Mouse (Mus musculus): Measurements from ENCODE around the gene Gm42957. TPM values are rescaled to one million over a fixed set of nuclear protein-coding genes. Genes with fewer than 3 reads are reported as not detected.

Gm42957 gene
- polyA plus RNA-seq, 1 experiment = 0.01 TPM

DNA sequence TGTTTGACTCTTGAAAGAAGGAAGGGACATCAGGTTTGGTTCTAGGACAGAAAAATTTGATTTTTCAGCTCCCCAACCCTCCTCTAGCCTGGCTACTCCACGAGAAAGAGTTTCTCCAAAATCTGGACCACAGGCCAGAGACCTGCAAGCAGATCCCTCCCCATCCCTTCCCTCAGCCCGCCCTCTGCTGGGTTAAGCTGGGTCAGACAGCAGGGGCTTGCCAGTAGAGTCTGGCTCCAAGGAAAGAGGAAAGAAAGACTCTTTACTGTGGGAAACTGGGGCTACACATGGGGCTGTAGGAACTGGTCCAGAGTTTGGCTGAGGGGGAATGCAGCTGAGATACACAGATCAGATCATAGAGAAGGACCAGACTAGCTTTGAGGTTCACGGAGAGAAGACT, 57.2 kb downstream of the Gm42957 start:
- TF ChIP-seq TAL1 (IDR thresholded peaks at IDR 0.05; ENCODE audit: low read length) (no peak), GATA1 (IDR thresholded peaks at IDR 0.05; ENCODE audit: low read length) (no peak)
- H3K4me1 ChIP-seq (ENCODE audit: control insufficient read depth) = peaks cover 17% of the 10 kb centered on the region
- peaks cover 29% of the 10 kb centered on the region for H3K27me3 ChIP-seq (ENCODE audit: control insufficient read depth)
- H3K36me3 ChIP-seq (ENCODE audit: control insufficient read depth) = no peaks in the 10 kb centered on the region
- no peak overlapping the region for H3K4me3 ChIP-seq (replicated peaks)
- H3K9me3 ChIP-seq (ENCODE audit: control insufficient read depth, low read length) = no peaks in the 10 kb centered on the region

DNA sequence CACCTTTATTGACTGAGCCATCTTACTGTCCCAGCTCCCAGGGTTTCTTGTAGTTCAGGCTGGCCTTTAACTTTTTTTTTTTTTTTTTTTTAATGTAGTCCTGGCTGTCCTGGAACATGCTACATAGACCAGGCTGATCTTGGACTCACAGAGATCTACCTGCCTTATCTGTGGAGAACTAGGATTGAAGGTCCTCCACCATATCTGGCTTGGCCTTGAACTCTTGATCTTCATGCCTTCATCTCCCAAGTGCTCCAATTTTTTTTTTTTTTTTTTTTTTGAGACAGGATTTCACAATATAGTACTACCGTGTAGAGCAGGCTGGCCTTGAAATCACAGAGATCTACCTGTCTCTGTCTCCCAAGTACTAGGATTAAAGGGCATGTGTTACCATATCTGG, 58.3 kb downstream of the Gm42957 start:
- Histone ChIP-seq H3K4me3 (replicated peaks) (no peak overlapping the region), H3K27me3 (ENCODE audit: control insufficient read depth) (peaks cover 24% of the 10 kb centered on the region), H3K36me3 (ENCODE audit: control insufficient read depth) (no peaks in the 10 kb centered on the region), H3K9me3 (ENCODE audit: control insufficient read depth, low read length) (no peaks in the 10 kb centered on the region), H3K4me1 (ENCODE audit: control insufficient read depth) (peaks cover 22% of the 10 kb centered on the region)
- TF ChIP-seq TAL1 (IDR thresholded peaks at IDR 0.05; ENCODE audit: low read length) (no peak), GATA1 (IDR thresholded peaks at IDR 0.05; ENCODE audit: low read length) (no peak)

DNA sequence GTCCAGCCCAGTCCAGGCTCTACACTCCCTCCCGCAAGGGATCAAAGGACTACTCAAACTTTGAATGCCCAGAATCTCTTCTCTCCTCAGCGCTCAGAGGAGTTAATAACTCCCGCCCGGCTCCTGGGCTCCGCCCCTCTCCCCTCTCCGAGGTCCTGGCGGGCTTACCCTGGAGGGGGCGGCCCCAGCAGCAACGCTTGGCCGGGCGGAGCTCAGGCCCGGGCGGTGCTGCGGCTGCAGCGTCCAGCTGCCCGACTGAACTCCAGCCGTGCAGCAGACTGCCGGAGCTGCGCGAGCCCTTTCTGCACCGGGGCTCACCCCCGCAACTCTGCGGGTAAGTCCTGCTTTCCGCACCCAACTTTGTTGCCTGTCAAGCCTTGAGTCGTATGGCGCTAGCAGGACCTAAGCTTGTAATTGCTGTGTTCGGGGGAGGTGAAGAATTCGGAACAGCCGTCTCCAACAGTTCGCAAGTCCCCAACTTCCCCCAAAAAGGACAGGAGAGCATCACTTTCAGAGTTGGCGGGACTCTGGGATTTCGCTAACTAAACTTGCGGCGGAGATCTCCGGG, 61.0 kb downstream of the Gm42957 start, which contains the start of gene Pias3:
TSS of gene Pias3 (plus strand) at position 187 of the 568 bp plus-strand sequence.
- peaks cover 12% of the 10 kb centered on the region for H3K27me3 ChIP-seq (ENCODE audit: control insufficient read depth)
- H3K9me3 ChIP-seq (ENCODE audit: control insufficient read depth, low read length) = no peaks in the 10 kb centered on the region
- H3K36me3 ChIP-seq (ENCODE audit: control insufficient read depth) = peaks cover 4% of the 10 kb centered on the region; the same call in 1 of the 2 replicates
- H3K4me1 ChIP-seq (ENCODE audit: control insufficient read depth) = peaks cover 22% of the 10 kb centered on the region
- peak within 1 kb of the TSS; percentile 83 for H3K4me3 ChIP-seq (replicated peaks)
- TF ChIP-seq GATA1 (IDR thresholded peaks at IDR 0.05; ENCODE audit: low read length) (no peak), TAL1 (IDR thresholded peaks at IDR 0.05; ENCODE audit: low read length) (no peak)

DNA sequence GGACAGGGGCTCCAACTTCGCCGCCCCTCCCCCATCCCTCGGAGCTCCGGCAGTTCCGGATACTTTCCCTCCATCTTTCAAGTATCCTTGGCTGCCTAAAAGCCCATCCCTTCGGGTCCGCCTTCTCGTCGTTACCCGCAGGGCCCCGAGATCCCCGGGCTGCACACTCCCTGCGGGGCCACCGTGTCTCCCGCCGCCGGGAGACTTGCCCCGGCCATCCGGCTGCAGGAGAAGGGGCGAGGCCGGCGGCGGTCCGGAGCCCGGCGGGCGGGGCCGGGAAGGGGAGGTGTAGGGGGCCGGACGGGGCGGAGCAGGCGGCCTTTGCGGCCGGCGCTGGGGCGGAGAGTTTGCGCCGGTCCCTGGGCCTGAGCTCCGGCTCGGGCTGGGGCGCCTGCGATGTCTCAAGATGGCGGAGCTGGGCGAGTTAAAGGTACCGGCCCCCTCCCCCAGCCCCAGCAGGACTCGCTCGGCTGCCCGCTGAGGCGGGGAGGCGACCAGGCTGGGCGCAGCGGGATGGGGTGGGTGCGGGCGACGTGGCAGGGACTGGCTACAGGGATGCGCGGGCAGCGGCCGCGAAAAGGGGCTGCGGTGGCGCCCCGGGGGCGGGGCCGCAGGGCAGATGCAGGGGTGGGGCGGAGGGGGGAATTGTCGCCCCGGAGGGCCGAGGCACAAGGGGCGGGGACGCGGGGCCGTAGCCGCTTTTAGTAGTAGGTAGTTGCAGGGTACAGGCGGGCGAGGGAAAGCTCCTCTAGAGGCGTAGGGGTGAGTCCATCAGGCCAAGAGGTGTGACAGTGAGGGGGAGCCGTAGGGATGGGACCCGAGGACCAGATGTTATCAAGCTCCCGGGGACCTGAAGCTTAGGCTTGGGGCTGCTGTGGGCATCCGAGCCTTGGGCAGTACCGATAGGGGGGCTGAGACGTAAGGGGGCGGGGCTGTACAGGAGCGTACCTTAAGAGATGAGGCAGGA, 61.8 kb downstream of the Gm42957 start:
- Histone ChIP-seq H3K4me3 (replicated peaks) (peak overlapping the region; percentile 83), H3K27me3 (ENCODE audit: control insufficient read depth) (peaks cover 12% of the 10 kb centered on the region), H3K9me3 (ENCODE audit: control insufficient read depth, low read length) (no peaks in the 10 kb centered on the region), H3K4me1 (ENCODE audit: control insufficient read depth) (peaks cover 22% of the 10 kb centered on the region), H3K36me3 (ENCODE audit: control insufficient read depth) (peaks cover 11% of the 10 kb centered on the region)
- no peak for TF ChIP-seq TAL1 (IDR thresholded peaks at IDR 0.05; ENCODE audit: low read length)
- TF ChIP-seq GATA1 (IDR thresholded peaks at IDR 0.05; ENCODE audit: low read length) = no peak

DNA sequence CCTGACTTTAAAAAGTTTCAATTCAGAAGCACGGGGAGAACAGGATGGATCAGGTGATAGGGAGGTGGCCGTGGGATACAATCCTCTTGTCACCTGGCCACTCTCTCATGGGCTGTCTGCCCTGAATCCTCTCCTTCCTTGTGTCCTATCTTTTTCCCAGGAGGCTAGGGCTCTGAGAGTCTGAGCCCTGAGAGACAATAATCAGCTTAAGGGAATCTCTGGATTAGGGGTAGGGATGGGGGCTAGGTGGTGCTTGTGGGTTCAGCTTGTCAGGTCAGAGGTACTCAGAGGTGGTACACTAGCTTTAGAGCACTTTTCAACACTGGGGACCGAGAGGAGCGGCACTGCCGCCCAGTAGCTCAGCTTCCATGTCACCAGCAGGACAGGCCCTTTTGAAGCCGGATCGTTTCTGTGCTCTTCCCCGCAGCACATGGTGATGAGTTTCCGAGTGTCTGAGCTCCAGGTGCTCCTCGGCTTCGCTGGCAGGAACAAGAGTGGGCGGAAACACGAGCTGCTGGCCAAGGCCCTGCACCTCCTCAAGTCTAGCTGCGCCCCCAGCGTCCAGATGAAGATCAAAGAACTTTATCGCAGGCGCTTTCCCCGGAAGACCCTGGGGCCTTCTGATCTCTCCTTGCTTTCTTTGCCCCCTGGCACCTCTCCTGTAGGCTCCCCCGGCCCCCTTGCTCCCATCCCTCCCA, 63.9 kb downstream of the Gm42957 start:
- H3K36me3 ChIP-seq (ENCODE audit: control insufficient read depth) = peaks cover 23% of the 10 kb centered on the region
- no peak for TF ChIP-seq TAL1 (IDR thresholded peaks at IDR 0.05; ENCODE audit: low read length)
- TF ChIP-seq GATA1 (IDR thresholded peaks at IDR 0.05; ENCODE audit: low read length) = no peak
- H3K4me3 ChIP-seq (replicated peaks) = no peak overlapping the region
- H3K9me3 ChIP-seq (ENCODE audit: control insufficient read depth, low read length) = no peaks in the 10 kb centered on the region
- H3K4me1 ChIP-seq (ENCODE audit: control insufficient read depth) = peaks cover 22% of the 10 kb centered on the region
- peaks cover 7% of the 10 kb centered on the region for H3K27me3 ChIP-seq (ENCODE audit: control insufficient read depth)

DNA sequence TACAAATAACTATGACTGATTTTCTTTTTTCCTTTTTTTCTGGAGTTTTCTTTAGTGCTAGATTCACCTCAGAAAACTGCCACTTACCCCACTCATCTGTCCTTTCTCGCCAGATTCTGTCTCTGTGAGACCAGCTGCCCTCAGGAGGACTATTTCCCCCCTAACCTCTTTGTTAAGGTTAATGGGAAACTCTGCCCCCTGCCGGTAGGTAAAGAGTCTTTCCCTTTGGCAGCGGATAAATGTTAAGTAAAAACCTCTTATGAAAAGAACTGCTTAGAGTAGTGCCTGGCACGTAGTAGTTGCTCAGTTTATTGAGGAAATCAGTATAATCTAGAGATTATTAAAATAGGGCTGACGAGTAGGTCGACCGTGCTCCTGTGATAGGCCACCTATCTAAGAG, 65.1 kb downstream of the Gm42957 start:
- peaks cover 22% of the 10 kb centered on the region for H3K4me1 ChIP-seq (ENCODE audit: control insufficient read depth)
- H3K27me3 ChIP-seq (ENCODE audit: control insufficient read depth) = peaks cover 7% of the 10 kb centered on the region
- H3K36me3 ChIP-seq (ENCODE audit: control insufficient read depth) = peaks cover 31% of the 10 kb centered on the region
- no peak overlapping the region for H3K4me3 ChIP-seq (replicated peaks)
- TF ChIP-seq GATA1 (IDR thresholded peaks at IDR 0.05; ENCODE audit: low read length) (no peak), TAL1 (IDR thresholded peaks at IDR 0.05; ENCODE audit: low read length) (no peak)
- H3K9me3 ChIP-seq (ENCODE audit: control insufficient read depth, low read length) = no peaks in the 10 kb centered on the region

DNA sequence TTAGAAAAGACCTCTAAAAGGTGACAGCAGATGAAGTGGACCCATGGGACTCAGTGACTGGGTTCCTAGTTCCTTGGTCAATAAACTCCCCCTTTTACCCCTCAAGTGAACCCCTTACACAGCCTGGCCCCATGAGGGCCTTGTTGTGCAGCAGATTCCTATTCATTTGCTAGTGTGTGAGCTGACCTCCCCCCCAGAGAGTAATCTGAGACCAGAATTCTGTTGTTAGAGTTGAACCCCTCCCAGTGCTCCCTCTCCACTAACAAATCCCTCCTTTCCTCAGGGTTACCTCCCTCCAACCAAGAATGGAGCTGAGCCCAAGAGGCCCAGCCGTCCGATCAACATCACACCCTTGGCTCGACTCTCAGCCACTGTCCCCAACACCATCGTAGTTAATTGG, 65.7 kb downstream of the Gm42957 start:
- H3K27me3 ChIP-seq (ENCODE audit: control insufficient read depth) = peaks cover 5% of the 10 kb centered on the region
- no peaks in the 10 kb centered on the region for H3K9me3 ChIP-seq (ENCODE audit: control insufficient read depth, low read length)
- H3K36me3 ChIP-seq (ENCODE audit: control insufficient read depth) = peaks cover 31% of the 10 kb centered on the region
- H3K4me1 ChIP-seq (ENCODE audit: control insufficient read depth) = peaks cover 19% of the 10 kb centered on the region
- H3K4me3 ChIP-seq (replicated peaks) = no peak overlapping the region
- TF ChIP-seq GATA1 (IDR thresholded peaks at IDR 0.05; ENCODE audit: low read length) (no peak), TAL1 (IDR thresholded peaks at IDR 0.05; ENCODE audit: low read length) (no peak)

Other genes starting within 250 kb of the Gm42957 start
- not detected in 2 replicates for gene BC107364, start 183.2 kb upstream of the Gm42957 start, polyA plus RNA-seq (2012)
- gene Hfe2, start 110.3 kb upstream of the Gm42957 start, polyA plus RNA-seq (2012) = not detected in 2 replicates
- 0.76 and 1.4 TPM in 2 replicates for gene Txnip, start 77.5 kb upstream of the Gm42957 start, polyA plus RNA-seq (2012)
- not detected in 2 replicates for gene Gm16253, start 58.5 kb upstream of the Gm42957 start, polyA plus RNA-seq (2012)
- 1.1 TPM in 2 replicates for gene Polr3gl, start 41.3 kb upstream of the Gm42957 start, polyA plus RNA-seq (2012)
- gene Ankrd34a, start 38.8 kb upstream of the Gm42957 start, polyA plus RNA-seq (2012) = not detected in 2 replicates
- 0.01 TPM in 1 of 2 replicates, not detected in the other for gene Lix1l, start 34.3 kb upstream of the Gm42957 start, polyA plus RNA-seq (2012)
- gene Rbm8a, start 5.5 kb upstream of the Gm42957 start, polyA plus RNA-seq (2012) = 14.3 and 18.4 TPM in 2 replicates
- 0.04 and 0.24 TPM in 2 replicates for gene Pex11b, start 98 bp upstream of the Gm42957 start, polyA plus RNA-seq (2012)
- not detected in 2 replicates for gene Itga10, start 10.1 kb downstream of the Gm42957 start, polyA plus RNA-seq (2012)
- gene Ankrd35, start 34.7 kb downstream of the Gm42957 start, polyA plus RNA-seq (2012) = 0.02 TPM in 1 of 2 replicates, not detected in the other
- gene Pias3, start 60.9 kb downstream of the Gm42957 start, polyA plus RNA-seq (2012) = 0.52 and 0.75 TPM in 2 replicates
- gene Nudt17, start 73.1 kb downstream of the Gm42957 start, polyA plus RNA-seq (2012) = 0.05 and 0.06 TPM in 2 replicates
- 1.2 TPM in 2 replicates for gene Polr3c, start 92.2 kb downstream of the Gm42957 start, polyA plus RNA-seq (2012)
- 0.76 and 0.98 TPM in 2 replicates for gene Rnf115, start 92.2 kb downstream of the Gm42957 start, polyA plus RNA-seq (2012)
- gene Pdzk1, start 193.8 kb downstream of the Gm42957 start, polyA plus RNA-seq (2012) = not detected in 2 replicates
- not detected in 2 replicates for gene Cd160, start 193.9 kb downstream of the Gm42957 start, polyA plus RNA-seq (2012)

Measured in erythroblast, embryonic 14.5 days (primary cell).